Comparison of ENCODE assay signal across 8 mouse cellular contexts in genomic region chr10:80105460-80105859, GRCm38 (mm10). TPM values are rescaled to one million over a fixed set of nuclear protein-coding genes. Genes with fewer than 3 reads are reported as not detected.
DNase-seq lines count a peak whose midpoint lies in the region; ATAC-seq and TF ChIP-seq lines count a peak whose summit lies in the region.

TSS of gene Sbno2 (minus strand) at chr10:80105571.

- no peak within 1 kb of the TSS for H3K9ac ChIP-seq in midbrain, postnatal 0 days (replicated peaks; ENCODE audit: low read length, poor library complexity, severe bottlenecking)
- 0 out of 2 replicates have a peak within 1 kb of the TSS, but pooled peaks have one; percentile 1 for H3K9ac ChIP-seq in hindbrain, embryonic 13.5 days
- H3K9ac ChIP-seq in liver, embryonic 16.5 days (ENCODE audit: low read depth, low read length) = peak within 1 kb of the TSS; percentile 21; the same call in 1 of the 2 replicates
- H3K9ac ChIP-seq in stomach, embryonic 14.5 days (replicated peaks; ENCODE audit: low read depth, low read length) = 0 out of 2 replicates have a peak within 1 kb of the TSS, but pooled peaks have one; percentile 7

- 72% methylated on average over 5 of the region's 5 CpGs for WGBS in midbrain, embryonic 10.5 days
- 72% methylated on average over 5 of the region's 5 CpGs for WGBS in midbrain, postnatal 0 days
- WGBS in hindbrain, embryonic 13.5 days = 71% methylated on average over 5 of the region's 5 CpGs
- 44% methylated on average over 5 of the region's 5 CpGs for WGBS in liver, embryonic 16.5 days (ENCODE audit: insufficient replicate concordance)
- WGBS in stomach, embryonic 14.5 days = 58% methylated on average over 5 of the region's 5 CpGs

- TF ChIP-seq POLR2A in brain, embryonic 14.5 days (IDR thresholded peaks at IDR 0.05; ENCODE audit: borderline replicate concordance, extremely low read depth, insufficient read depth, insufficient read length, poor library complexity, severe bottlenecking) = no peak

- peaks cover 27% of the 10 kb centered on the region for H3K4me1 ChIP-seq in midbrain, embryonic 10.5 days
- peaks cover 7% of the 10 kb centered on the region; the same call in 1 of the 2 replicates for H3K4me1 ChIP-seq in midbrain, postnatal 0 days (ENCODE audit: insufficient read depth, low read length)
- peaks cover 21% of the 10 kb centered on the region for H3K4me1 ChIP-seq in hindbrain, embryonic 13.5 days (replicated peaks)
- H3K4me1 ChIP-seq in liver, embryonic 16.5 days (ENCODE audit: control insufficient read depth, low read depth, low read length) = peaks cover 33% of the 10 kb centered on the region
- peaks cover 11% of the 10 kb centered on the region; the same call in 1 of the 2 replicates for H3K4me1 ChIP-seq in stomach, embryonic 14.5 days (ENCODE audit: control insufficient read depth, insufficient read depth, low read length)

- no peaks in the 10 kb centered on the region for H3K27me3 ChIP-seq in midbrain, embryonic 10.5 days (ENCODE audit: low read depth, poor library complexity, severe bottlenecking)
- no peaks in the 10 kb centered on the region for H3K27me3 ChIP-seq in midbrain, postnatal 0 days (ENCODE audit: insufficient read depth, low read length)
- H3K27me3 ChIP-seq in hindbrain, embryonic 13.5 days = no peaks in the 10 kb centered on the region
- H3K27me3 ChIP-seq in liver, embryonic 16.5 days (ENCODE audit: control insufficient read depth, insufficient read depth, low read depth, low read length) = no peaks in the 10 kb centered on the region
- no peaks in the 10 kb centered on the region for H3K27me3 ChIP-seq in stomach, embryonic 14.5 days (ENCODE audit: control insufficient read depth, insufficient read depth, low read length)

- no peaks in the 10 kb centered on the region for H3K9me3 ChIP-seq in midbrain, embryonic 10.5 days (replicated peaks)
- H3K9me3 ChIP-seq in midbrain, postnatal 0 days (ENCODE audit: low read length) = no peaks in the 10 kb centered on the region
- H3K9me3 ChIP-seq in hindbrain, embryonic 13.5 days = no peaks in the 10 kb centered on the region
- no peaks in the 10 kb centered on the region for H3K9me3 ChIP-seq in liver, embryonic 16.5 days (replicated peaks; ENCODE audit: control insufficient read depth, low read length)
- no peaks in the 10 kb centered on the region for H3K9me3 ChIP-seq in stomach, embryonic 14.5 days (ENCODE audit: control insufficient read depth, low read depth, low read length)

- no peak for DNase-seq in midbrain, embryonic 10.5 days (ENCODE audit: low spot score)
- DNase-seq in midbrain, postnatal 0 days (ENCODE audit: low spot score) = no peak
- no peak for DNase-seq in brain, embryonic 14.5 days (ENCODE audit: low read depth)
- no peak for DNase-seq in cerebellum, postnatal 25 days
- DNase-seq in thymus, postnatal 36 days = no peak

- H3K4me2 ChIP-seq in midbrain, postnatal 0 days (ENCODE audit: low read depth, low read length, poor library complexity, severe bottlenecking) = no peak within 1 kb of the TSS
- no peak within 1 kb of the TSS for H3K4me2 ChIP-seq in hindbrain, embryonic 13.5 days
- peak within 1 kb of the TSS; percentile 15; the same call in 1 of the 2 replicates for H3K4me2 ChIP-seq in liver, embryonic 16.5 days (ENCODE audit: low read depth, low read length)
- 0 out of 2 replicates have a peak within 1 kb of the TSS, but pooled peaks have one; percentile 18 for H3K4me2 ChIP-seq in stomach, embryonic 14.5 days (replicated peaks; ENCODE audit: low read depth, low read length)

- ATAC-seq in midbrain, postnatal 0 days (ENCODE audit: low FRiP score) = no peak
- ATAC-seq in hindbrain, embryonic 13.5 days (ENCODE audit: low FRiP score) = no peak
- no peak for ATAC-seq in liver, embryonic 16.5 days (ENCODE audit: low read depth)
- no peak for ATAC-seq in stomach, embryonic 14.5 days (ENCODE audit: insufficient number of reproducible peaks, insufficient read depth, low FRiP score, low read depth)

- no peak for TF ChIP-seq CTCF in midbrain, postnatal 0 days (IDR thresholded peaks at IDR 0.05)
- no peak for TF ChIP-seq CTCF in brain, embryonic 14.5 days (IDR thresholded peaks at IDR 0.05; ENCODE audit: borderline replicate concordance, extremely low read depth, insufficient read depth, insufficient read length)

- no peaks in the 10 kb centered on the region for H3K36me3 ChIP-seq in midbrain, embryonic 10.5 days
- no peaks in the 10 kb centered on the region for H3K36me3 ChIP-seq in midbrain, postnatal 0 days (ENCODE audit: insufficient read depth, low read length)
- no peaks in the 10 kb centered on the region for H3K36me3 ChIP-seq in hindbrain, embryonic 13.5 days
- no peaks in the 10 kb centered on the region for H3K36me3 ChIP-seq in liver, embryonic 16.5 days (ENCODE audit: control insufficient read depth, insufficient read depth)
- H3K36me3 ChIP-seq in stomach, embryonic 14.5 days (ENCODE audit: control insufficient read depth, insufficient read depth, low read length) = no peaks in the 10 kb centered on the region

- H3K27ac ChIP-seq in midbrain, embryonic 10.5 days (replicated peaks) = no peak within 1 kb of the TSS
- no peak within 1 kb of the TSS for H3K27ac ChIP-seq in midbrain, postnatal 0 days (ENCODE audit: low read depth, low read length)
- H3K27ac ChIP-seq in hindbrain, embryonic 13.5 days = no peak within 1 kb of the TSS
- no peak within 1 kb of the TSS for H3K27ac ChIP-seq in liver, embryonic 16.5 days (ENCODE audit: low read length)
- H3K27ac ChIP-seq in stomach, embryonic 14.5 days (ENCODE audit: low read length) = peak within 1 kb of the TSS; percentile 58; the same call in 1 of the 2 replicates

- no peak within 1 kb of the TSS for H3K4me3 ChIP-seq in midbrain, embryonic 10.5 days
- H3K4me3 ChIP-seq in midbrain, postnatal 0 days (ENCODE audit: low read depth, low read length) = no peak within 1 kb of the TSS
- no peak within 1 kb of the TSS for H3K4me3 ChIP-seq in hindbrain, embryonic 13.5 days
- H3K4me3 ChIP-seq in liver, embryonic 16.5 days (ENCODE audit: low read depth, low read length) = peak within 1 kb of the TSS; percentile 29
- no peak within 1 kb of the TSS for H3K4me3 ChIP-seq in stomach, embryonic 14.5 days (ENCODE audit: low read depth, low read length)

RNA-seq across cellular contexts. Expression of gene Sbno2, which starts in this region (rescaled TPM):
- polyA plus RNA-seq in midbrain, embryonic 10.5 days (2016; fragmentation: Nextera tagmentation; extraction: Ambion mirVana) = 15.0 and 15.2 TPM in 2 replicates
- 24.3 TPM in 2 replicates for total RNA-seq in midbrain, postnatal 0 days (2014; rRNA removed)
- 7.6 TPM in 2 replicates for polyA plus RNA-seq in midbrain, postnatal 0 days (2015; fragmentation: Nextera tagmentation; extraction: Ambion mirVana)
- polyA plus RNA-seq in brain, embryonic 14.5 days (2012; rRNA removed) = 30.2 and 31.1 TPM in 2 replicates
- polyA plus RNA-seq in hindbrain, embryonic 13.5 days (2015; fragmentation: Nextera tagmentation; extraction: Ambion mirVana) = 13.6 and 14.4 TPM in 2 replicates
- polyA plus RNA-seq in liver, embryonic 16.5 days (2015; fragmentation: Nextera tagmentation; extraction: Ambion mirVana) = 10.3 and 11.8 TPM in 2 replicates
- 13.2 and 15.7 TPM in 2 replicates for polyA plus RNA-seq in stomach, embryonic 14.5 days (2014; fragmentation: Nextera tagmentation; extraction: Ambion mirVana)

Comparison
In these comparisons a context has a peak if more than half of its experiments do, and no peak if none do; other contexts are left out.
1. H3K4me2 ChIP-seq: peak in liver, embryonic 16.5 days (single experiment) and stomach, embryonic 14.5 days (single experiment); none in midbrain, postnatal 0 days (single experiment) and hindbrain, embryonic 13.5 days (single experiment).